Mouse (Mus musculus) adrenal gland, postnatal 4 days (tissue): ENCODE results near the gene Pak1. TPM values are rescaled to one million over a fixed set of nuclear protein-coding genes. Genes with fewer than 3 reads are reported as not detected.

Source experiments
- DNase-seq, 2 experiments: peaks; one replicate each; pipeline ENCODE4 v3.0.0; 2021 to 2022; ENCODE audit warnings: low spot score in 2 of 2, mixed read lengths in 2 of 2
- long read RNA-seq, 2 experiments: library from polyadenylated mRNA; stranded (forward); transcript quantifications; one replicate each; pipeline ENCODE4 v2.0.0; 2021
- total RNA-seq, 2 experiments: library from RNA; stranded (reverse); gene quantifications; 2 replicates each; pipeline ENCODE4 v1.2.3; 2021

The Pak1 gene
- total RNA-seq: 10 to 100 TPM; 39.8 to 46.4 TPM
- long read RNA-seq, experiment 1, transcript Pak1-205 (15 exons, 2,794 nt): major isoform, 12 of 34 reads
- long read RNA-seq, experiment 1, transcript Pak1-201 (15 exons, 3,065 nt): minor isoform, 10 of 34 reads
- long read RNA-seq, experiment 1, partial matches to known transcripts: 3 of 34 reads
- long read RNA-seq, experiment 1, other reads (novel, unspliced or antisense): 9 of 34 reads
- long read RNA-seq, experiment 2, transcript Pak1-205 (15 exons, 2,794 nt): minor isoform, 8 of 39 reads
- long read RNA-seq, experiment 2, transcript Pak1-201 (15 exons, 3,065 nt): major isoform, 15 of 39 reads
- long read RNA-seq, experiment 2, partial matches to known transcripts: 6 of 39 reads
- long read RNA-seq, experiment 2, other reads (novel, unspliced or antisense): 10 of 39 reads

DNA sequence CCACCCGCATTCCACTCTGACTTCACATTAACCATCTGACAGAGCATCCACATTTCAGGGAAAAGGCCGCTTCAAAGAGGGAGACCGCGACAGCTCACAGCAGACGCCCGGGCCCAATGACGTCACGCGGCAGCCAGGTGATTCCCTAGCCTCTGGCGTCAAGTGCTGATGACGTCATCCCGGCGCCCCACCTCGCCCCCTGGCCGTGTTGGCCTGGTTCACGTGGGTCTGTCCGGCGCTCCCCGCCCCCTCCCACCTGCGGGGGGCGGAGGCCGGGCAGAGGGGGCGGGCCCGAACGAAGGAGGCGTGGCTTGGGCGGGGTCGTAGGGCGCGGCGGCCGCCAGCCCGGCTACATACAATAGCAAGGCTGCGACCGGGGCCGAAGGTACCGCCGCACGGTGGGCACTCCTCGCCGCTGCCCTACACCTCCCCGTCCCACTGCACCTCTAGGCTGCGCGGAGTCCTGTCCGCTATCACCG is at the start of gene Pak1:
TSS of gene Pak1 (plus strand) at position 352 of the 479 bp plus-strand sequence.
- DNase-seq: peak; percentile 51 to 61

DNA sequence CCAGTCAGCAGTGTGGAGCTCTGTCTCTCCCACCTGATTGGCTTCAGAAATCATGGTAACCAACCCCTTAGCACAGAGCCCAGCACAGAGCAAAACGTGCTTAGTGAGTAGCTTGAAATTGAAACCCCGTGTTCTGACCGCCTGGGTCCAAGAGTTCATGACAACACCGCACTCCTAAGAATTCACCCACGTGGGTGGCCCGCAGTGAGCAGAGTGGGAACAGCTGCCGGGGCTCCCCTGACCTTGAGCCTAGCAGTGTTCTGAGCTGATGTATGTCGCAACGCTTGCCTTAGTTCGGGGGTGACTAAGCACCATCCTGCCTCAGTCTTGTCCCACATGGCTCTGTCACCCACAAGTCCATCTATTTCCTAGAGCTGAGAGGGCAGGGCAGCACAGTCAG is 47.4 kb upstream of the Pak1 start:
- no peak for DNase-seq

DNA sequence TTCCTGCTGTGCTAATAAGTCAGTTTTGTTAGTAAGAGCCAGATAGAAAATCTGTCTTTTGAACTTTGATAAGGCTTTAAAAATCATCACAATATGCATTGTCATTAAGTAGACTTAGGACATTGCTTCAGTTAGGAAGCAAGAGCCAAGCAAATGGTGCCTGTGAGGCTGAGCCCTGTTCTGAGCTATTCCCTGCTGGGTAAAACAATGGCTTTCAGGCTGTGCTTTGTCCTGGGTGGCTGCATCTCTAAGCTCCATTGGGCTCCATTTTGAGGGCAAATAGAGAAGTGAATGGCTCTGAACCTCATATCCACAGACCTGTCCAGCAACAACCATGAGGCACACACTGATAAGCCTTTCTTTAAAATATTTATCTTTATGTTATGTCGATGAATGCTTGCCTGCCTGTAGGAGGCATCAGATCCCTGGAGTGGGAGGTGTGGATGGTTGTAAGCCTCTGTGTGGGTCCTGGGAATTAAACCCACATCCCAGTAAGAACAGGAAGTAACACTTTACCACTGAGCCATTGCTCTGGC is 46.5 kb upstream of the Pak1 start:
- no peak for DNase-seq

DNA sequence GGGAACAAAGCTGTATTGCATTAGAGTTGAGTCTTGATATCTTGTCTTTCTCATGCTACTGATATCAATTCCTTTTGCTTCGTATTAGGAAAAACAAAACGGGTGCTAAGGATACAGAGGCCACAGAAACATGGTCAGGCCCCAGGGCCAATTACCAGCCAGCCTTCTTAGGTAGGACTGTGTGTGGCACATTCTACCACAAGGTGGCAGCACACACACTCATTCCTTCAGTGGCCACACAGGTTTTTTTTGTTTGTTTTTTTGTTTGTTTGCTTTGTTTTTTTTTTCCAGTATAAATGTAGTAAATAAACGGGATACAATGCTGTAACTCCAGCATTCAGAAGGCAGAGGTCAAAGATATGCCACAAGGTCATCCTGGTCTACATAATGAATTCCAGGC is 43.0 kb upstream of the Pak1 start:
- no peak for DNase-seq

DNA sequence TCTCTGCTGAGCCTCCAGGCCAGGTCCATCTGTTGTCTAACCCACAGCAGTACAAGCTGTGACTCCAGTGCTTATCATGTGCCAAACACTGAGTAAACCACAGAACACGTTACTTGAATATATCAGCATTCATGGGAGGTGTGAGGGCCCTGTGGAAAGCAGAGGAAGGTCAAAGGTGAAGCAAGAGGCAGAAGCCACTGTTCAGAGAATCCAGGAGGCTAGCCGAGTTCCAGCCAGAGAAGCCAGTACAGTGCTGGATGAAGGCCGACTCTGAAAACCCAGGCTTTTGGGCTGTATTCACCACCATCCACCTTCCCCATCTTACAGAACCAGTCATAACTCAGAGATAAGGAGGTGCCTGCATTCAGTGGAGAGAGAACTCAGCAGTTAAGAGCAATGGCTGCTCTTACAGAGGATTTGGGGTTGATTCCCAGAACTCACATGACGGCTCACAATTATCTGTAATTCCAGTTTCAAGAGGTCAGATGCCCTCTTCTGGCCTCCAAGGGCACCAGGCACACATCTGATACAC is 41.1 kb upstream of the Pak1 start:
- DNase-seq: no peak

DNA sequence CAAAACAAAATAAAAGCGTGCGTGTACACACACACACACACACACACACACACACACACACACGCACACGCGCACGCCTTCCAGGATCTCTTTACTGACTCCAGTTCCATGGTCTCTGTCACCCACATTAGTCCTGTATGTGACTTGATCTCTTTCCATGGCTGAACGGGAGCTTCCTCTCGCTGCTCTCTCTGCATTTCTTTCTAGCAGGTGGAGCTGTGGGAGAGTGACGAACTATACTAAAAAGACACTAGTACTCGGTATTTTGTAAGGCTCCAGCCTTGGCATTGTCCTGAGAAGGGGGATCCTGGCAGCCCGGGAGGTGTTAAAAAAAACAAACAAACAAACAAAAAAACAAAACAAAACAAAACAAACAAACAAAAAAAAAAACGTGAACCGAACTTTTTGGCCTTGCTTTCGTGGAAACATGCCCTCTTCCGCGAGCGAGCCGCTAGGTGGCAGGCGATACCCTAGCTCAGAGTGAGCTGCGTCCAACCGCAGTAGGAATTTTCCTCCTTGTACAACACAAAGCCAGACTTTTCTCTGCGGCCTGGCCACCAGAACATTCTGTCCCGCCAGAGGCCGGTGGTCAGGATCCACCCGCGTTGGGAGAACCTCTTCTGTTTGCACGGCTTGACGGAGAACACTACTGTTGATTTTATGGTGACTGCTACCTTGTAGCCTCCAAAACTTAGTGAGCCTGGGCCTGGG is 40.4 kb upstream of the Pak1 start:
- DNase-seq: peak; percentile 61 to 71

DNA sequence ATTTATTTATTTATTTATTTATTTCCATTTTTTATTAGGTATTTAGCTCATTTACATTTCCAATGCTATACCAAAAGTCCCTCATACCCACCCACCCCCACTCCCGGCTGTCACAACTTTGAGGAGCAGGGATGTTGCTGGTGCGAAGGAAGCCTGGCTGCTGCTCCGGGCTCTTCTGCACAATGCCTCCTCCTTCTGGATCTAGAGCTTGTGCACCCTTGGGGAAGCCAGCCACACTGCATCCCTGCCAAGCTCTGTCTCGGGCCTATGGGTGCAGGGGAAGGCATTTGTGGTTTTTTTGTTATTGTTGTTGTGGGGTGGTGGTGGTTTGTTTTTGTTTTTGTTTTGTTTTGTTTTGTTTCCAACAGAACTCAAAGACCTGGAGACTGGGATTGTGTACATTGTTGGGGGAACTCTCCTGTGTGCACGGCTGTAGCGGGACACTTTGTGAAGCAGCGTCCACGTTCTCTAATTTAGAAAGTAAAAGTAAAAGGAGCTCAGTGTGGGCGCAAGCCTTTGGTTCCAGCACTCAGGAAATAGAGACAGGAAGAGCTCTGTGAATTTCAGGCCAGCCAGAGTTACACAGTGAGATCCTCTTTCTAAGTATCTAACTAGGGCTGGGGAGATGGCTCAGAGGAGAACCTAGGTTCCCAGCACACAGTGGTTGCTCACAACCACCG is 39.7 kb upstream of the Pak1 start:
- no peak for DNase-seq

DNA sequence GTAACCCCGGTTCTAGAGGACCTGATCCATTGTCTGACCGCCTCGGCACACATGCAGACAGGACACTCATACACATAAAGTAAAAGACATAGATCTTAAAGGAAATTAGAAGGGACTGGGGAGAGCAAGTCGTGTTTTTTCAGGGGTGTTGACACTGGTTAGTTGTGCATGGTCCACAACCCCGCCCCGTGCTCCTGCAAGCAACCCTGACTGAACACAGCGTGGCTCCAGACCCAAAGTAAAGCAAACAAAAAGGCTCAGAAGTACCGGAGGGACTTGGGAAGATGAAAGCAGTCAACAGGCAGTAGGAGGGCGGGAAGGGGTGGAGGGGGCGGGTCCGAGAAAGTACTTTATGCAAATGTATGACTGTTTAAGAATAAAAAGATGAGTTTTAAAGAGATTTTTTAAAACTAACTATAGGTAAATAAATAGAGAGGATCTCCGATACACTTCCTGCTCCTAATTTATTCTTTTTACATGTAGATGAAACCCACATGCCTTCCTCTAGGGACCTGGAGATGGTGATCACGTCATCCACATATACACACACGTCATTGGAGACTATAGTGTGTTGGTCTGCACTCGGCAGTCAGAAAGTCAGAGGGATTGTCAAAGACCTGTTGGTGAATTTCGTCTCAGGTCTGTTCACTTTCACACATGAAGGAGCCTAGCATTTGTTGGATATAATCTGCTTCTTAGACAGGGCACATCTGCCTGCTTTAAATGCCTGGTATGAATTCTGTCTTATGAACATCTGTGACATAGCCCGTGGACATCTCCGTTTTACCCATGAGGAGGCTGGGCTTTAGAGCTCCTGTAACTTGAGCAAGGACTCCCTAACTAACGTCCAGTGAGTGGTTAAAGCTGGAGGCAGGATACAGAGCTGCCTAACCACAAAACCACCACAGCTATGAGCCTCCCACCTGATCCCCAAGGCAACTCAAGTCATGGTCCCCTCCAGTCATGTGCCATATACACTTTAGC is 38.8 kb upstream of the Pak1 start:
- DNase-seq: no peak

DNA sequence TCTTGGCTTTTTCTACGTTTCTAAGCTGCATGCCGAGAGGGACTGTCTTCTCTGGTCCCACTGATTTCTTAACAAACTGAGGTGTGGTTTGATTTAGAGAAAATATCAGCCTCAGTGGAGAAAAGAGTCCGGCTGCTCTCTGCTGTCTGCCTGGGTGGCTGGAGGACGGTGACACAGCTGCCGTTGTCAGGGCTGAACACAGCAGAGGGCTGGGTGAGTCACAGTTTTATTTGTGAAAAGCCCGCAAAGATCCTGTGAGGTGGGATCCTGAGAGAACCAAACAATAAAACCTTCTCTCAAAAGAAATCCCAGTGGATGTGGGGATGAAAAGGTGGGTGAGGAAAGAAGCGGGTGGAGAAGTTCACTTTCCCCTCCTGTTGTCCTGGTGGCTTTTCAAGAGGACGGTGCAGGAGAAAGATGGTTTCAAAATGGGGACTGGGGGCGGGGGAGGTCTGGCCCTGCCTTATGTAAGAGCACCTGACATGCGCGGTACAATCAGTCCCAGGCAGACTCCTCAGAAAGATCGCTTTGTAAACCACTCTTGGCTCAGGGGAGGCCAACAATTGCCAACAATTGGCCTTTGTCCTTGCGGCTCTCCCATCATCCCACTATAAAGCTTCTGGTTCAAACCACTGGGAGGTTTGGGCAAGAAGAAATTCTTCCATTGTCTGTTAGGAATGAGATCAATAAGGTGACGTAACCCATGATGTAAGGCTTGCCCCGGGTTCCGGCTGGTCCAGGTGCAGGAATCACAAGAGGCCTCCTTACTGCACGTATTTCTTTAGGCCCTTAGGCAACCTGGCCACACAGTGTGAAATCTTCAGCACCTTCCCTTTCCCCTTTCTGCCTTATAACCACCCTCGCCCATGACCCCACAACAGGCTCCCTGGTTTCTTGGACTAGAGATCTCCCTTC is 31.1 kb upstream of the Pak1 start:
- no peak for DNase-seq

DNA sequence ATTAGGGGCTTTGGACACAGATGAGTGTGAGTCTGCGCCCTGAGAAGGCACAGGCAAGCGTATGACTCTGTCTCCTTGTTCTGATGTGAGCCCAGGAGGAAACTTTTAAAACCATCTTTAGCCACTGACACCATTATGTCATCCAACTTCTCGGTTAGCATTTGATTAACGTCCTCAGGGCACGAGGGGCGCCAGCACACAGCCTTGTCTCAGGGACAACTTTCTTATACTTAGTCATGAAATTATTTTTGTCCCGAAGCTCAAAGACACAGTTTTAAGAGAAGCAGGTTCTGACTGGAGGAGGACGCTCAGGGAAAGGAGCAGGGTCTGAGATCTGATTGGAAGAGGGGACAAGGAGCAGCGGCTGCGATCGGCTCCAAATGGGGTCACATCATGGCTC is 23.8 kb upstream of the Pak1 start:
- DNase-seq: no peak

DNA sequence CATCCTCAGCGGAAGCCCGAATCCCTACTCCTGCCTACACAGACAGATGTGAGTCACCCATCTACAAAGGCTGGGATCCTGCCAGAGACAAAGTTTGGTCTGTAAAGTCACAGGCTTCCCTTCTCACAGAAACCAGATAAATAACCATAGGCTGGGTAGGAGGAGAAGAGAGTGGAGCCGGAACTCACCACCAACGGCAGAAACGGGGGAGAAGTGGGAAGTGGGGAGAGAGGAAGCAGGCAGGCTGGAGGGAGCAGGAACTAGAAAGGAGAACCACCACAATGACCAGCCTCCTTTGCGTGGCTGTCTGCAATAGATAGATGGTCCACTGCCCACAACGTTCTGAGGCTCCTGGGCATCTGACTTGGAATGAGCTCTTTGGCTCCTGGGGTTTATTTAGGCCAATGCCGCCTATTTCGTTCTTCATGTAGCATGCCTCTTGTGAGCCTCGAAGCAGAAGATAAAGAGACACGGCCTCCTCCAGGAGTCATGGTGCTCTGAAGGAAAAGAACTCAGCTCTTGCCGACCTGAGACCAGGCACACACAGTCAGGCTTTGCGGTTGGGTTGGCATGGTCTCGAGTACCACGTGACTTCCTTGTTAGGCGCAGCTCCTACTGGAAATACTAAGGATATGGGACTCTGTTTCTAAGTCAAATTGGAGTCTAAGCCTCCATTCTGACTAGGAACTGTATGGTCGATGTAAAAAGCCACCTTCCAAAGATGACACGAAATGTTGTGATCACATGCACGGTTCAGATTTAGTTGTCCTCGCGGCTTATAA is 23.0 kb upstream of the Pak1 start:
- peak in 1 of 2 experiments; percentile 5 for DNase-seq

DNA sequence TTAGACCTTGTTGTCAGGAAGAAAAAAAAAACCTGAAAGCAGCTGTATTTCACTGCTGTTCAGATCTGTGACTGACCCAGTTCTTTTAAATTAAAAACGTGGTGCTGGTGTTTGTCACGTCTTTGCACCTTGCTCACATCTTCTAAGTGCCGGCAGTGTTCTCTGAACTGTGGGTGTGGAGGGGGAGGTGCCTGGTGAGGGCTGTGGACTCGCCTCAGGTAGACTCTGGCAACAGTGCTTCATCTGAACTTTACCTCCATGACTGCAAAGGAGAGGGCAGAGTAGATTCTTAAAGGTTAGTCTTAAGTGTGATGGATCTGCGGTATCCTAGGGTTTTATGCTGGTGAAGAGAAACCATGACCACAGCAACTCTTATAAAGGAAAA is 22.4 kb upstream of the Pak1 start:
- DNase-seq: no peak

DNA sequence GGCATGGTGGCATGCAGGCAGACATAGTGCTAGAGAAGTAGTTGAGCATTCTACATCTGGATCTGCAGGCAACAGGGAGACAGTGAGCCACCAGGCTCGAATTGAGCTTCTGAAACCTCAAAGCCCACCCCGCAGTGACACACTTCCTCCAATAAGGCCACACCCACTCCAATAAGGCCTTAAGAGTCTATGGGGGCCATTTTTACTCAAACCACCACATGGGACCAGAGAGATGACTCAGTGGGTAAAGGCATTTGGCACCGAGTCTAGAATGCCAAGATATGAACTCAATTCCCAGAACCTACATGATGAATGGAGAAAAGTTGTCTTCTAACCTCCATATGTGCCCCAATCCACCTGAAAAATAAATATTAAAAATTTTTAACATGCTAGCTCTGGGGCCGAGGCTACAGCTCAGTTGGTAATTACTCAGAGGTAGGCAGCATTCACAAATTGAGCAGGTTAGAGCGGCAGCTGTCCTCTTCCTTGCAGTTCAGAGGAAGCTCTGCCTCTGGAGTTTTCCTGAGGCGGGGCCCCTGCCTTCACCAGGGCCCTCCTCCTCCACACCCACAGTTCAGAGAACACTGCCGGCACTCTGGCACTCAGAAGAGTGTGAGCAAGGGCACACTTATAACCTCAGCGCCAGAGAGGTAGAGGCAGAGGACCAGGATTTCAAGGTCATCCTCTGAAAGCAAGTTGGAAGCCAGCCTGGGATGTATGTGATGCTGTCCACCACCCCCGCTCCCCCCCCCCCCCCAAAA is 21.8 kb upstream of the Pak1 start:
- no peak for DNase-seq

DNA sequence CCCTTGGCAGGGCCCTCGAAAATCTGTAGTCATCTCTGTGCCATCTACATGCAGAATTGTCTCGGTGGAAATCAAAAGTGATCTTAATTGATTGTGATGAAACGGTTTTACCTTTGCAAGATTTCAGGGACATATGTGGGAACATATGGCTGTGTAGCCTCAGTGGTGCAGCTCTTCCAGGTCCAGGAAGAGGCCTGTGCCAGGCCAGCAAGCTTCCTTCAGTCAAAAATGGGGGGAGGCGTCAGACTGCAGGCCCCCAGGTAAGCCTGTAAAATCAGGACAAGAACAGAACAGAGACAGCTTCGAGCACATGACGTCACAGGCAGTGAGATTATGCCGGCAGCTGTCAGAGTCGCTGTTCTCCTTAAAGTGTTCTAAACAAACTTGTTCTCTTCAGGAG is 20.5 kb upstream of the Pak1 start:
- no peak for DNase-seq

DNA sequence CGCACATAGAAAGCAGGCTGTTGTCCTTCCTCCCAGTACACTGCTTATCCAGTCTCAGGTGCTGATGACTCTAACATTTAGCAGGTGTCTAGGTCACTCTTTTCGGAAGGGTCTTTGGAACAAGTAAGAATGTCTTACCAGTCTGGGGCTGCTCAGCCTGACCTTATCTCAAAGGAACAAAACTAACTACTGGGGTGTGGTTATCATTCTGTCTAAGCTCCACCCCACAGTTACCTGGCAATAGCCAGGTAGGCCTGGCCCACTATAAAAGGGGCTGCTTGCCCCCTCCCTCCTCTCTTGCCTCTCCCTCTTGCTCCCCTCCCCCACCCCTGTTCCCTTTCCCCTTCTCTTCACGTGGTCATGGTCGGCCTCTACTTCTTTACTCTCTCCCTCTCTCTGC is 19.3 kb upstream of the Pak1 start:
- DNase-seq: no peak

DNA sequence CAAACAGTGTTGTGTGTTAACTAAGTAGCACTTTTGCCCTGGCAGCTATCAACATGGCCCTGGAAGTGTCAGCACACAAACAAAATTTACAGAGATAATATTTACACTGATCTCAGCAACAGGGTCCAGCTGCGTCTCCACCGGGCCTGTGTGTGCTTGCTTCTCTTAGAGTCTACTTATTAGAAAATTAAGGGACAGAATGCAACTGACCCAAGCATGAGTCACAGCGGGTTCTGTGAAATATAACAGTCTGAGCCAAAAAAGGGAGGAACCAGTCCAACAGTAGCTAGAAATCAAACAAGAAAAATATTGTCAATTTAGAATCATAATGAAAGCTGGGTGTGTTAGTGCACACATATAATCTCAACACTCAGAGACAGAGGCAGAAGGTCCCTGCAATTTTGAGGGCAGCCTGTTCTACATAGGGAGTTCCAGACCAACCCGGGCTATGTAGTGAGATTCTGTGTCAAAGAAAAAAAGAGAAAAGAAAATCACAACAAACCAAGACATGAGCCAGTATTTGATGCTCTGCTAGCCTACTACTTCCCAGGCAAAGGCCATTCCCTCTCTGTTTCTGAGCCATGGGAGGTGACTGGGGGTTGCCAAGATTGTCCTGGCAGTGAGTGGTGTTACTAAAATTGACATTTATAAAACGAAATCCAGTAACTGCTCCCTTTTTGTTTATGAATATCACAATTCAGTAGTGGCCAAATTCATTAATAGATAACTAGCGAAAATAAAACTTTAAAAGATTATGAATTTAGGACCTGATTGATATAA is 17.3 kb upstream of the Pak1 start:
- DNase-seq: no peak

DNA sequence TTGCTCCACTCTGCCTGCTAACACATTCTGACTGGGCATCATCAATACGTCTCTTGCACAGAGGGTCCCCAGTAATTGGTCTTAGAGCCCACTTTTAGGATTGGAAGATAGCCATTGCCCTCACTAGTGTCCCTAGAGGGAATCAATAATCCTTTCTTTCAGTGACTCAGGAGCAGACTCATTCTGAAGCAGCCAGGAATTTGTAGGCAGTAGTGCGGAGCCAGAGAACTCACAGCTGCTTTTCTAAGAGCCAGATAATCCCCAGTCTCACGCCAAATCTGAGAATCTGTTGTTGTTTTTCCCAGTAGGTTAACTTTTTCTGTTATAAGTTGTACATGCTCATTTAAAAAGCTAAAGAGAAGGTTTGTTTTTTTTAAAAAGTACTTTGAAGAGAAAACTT is 13.0 kb upstream of the Pak1 start:
- DNase-seq: no peak
